Mouse (Mus musculus): ENCODE data around the gene Heyl. TPM values are rescaled to one million over a fixed set of nuclear protein-coding genes. Genes with fewer than 3 reads are reported as not detected.

Gene Heyl
- total RNA-seq, 2 experiments from 2014 or later, result 21.4 to 21.6 TPM

GRCm38 (mm10) chr4:123228270-123228669 is 5.1 kb upstream of the Heyl start:
- intact Hi-C loops (cut with DNase I), result no loop called here

DNA sequence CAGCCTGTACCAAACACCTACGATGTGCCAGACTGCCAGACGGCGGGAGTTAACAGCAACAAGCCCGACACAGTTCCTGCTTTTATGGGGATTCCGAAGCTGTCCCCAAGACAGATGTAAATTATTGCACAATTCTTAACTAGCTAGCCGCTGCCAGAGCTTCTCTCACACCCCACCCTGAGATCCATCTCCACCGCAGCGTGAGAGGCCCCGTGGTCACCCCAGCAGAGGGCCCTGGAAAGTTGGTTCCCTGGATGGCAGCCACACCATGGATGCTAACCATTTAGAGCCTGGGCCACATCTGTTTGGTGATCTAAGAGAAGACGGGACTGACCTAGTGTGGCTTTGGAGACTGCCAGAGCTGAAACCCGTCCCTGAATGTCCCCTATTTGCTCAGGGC is 4.2 kb upstream of the Heyl start:
- intact Hi-C loops (cut with DNase I), result no loop called here
- peak in 1 of 2 experiments; percentile 49 for DNase-seq

More at GRCm38 (mm10) chr4:123228270-123228669, 5.1 kb upstream of the Heyl start:
- DNase-seq, result peak; percentile 82 to 83

DNA sequence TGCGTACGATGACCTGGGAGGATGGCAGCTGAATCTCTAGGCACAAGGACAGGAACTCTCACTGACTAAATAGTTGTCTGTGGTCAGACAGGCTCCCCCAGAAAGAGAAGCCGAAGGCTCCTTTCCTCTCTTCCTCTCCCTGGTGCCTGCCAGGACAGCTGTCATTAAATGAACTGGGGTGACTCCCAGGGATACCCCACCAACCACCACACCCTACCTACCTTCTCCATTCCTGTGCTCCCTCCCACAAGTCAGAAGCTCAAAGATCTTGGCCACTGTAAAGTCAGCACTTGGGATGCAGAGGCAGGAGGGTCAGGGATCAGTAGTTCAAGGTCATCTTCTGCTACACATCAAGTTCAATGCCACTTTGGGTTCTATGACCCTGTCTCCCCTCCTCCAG is 515 bp upstream of the Heyl start:
- intact Hi-C loops (cut with DNase I), result no loop called here
- no peak for DNase-seq

GRCm38 (mm10) chr4:123235835-123236430 is 2.6 kb downstream of the Heyl start:
- DNase-seq, result no peak
- intact Hi-C loops (cut with DNase I), result no loop called here

- intact Hi-C loops (cut with DNase I), result no loop called here
- no peak for DNase-seq
Measured at GRCm38 (mm10) chr4:123236431-123237031, 3.2 kb downstream of the Heyl start.

- intact Hi-C loops (cut with DNase I), result no loop called here
- peak; percentile 55 to 65 for DNase-seq
Measured at GRCm38 (mm10) chr4:123237386-123238266, 4.3 kb downstream of the Heyl start.

GRCm38 (mm10) chr4:123239361-123240203 is 6.2 kb downstream of the Heyl start:
- intact Hi-C loops (cut with DNase I), result no loop called here
- peak; percentile 76 to 78 for DNase-seq

- intact Hi-C loops (cut with DNase I), result no loop called here
- DNase-seq, result no peak
Measured at GRCm38 (mm10) chr4:123246221-123246620, 12.9 kb downstream of the Heyl start.

DNA sequence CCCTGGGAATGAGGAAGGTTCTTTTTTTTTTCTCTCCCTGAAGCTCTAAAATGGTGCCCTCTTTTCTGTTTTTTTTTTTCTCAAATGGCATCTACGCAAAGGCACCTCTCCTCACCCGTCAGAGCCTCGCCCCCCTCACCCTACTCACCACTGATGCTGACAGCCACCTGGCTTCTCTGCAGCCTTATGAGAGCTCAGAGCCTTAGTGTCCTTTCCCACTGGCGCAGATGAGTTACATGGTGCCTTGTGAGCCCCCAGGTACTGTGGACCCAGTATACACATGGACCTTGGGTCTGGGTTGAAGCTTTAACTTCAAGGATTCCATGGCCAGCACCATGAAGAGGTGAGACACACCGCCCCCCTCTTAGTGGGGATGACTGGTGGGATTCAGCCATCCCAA is 13.3 kb downstream of the Heyl start:
- intact Hi-C loops (cut with DNase I), result no loop called here
- no peak for DNase-seq

DNA sequence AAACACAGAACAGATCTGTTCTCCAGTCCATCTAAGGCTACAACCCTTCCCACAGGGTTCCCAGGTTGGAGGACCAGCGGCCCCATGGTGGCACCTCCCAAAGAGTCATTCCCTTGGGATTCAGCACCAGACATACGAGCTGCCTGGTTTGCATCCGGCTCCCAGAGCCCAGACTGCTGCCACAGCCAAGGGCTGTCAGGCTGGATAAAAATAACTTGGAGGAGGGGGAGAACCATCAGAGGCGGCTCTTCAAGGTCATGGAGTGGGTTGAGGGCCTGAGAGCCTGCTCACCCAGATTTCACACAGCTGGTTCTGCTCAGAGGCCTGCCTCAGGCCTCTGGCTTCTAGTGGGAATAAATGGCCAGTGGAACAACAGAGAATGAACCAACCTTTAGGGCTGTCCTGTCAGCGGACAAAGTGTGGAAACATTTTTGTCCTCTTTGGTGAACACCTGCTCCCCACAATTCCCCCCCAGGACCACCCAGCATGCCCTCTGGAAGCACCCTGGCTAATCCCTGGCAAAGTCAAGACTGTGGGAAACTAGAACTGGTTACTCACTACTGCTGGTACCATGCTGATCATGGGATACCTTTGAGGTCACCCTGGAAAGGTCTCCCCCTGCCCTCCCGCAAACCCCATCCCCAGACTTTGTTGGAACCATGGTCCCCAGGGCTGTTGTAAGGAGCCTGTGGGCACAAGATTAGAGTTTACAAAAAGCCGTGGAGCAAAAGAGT is 14.0 kb downstream of the Heyl start:
- peak; percentile 58 to 67 for DNase-seq
- intact Hi-C loops (cut with DNase I), result no loop called here

DNA sequence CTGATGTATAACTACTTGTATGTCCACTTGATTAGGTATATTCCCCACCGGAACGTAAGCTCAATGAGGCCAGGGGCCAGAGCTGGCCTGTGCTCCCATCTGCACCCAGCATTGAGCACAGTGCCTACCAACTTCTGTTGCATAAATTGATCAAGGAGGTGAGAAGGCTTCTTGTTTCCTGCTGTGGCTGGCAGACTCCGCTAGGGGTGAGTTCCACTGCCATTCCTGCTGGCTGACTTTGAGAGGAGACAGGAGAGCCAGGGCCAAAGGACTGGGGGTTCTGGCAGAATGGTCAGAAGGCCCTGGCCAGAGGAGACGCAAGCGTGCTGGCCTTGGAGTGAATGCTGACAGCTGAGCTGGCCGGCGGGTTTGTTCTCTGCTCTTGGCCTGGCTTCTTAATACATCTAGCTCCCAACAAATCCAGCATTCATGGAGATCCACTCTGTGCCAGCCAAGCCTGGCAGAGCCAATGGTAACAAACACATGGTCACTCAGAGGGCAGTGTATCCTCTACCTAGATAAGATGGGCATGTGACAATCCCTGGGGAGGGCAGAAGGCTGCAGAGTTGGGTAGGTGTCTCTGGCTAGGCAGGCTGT is 15.7 kb downstream of the Heyl start:
- peak; percentile 77 to 85 for DNase-seq
- intact Hi-C loops (cut with DNase I), result no loop called here

GRCm38 (mm10) chr4:123252214-123252613 is 18.9 kb downstream of the Heyl start:
- intact Hi-C loops (cut with DNase I), result no loop called here

GRCm38 (mm10) chr4:123254617-123255016 is 21.3 kb downstream of the Heyl start:
- no peak for DNase-seq
- intact Hi-C loops (cut with DNase I), result loop anchor here (1.0 to 2.0 kb wide), 2 partner anchors 35 to 98 kb away; no protein-coding TSS in a partner anchor

More at GRCm38 (mm10) chr4:123252214-123252613, 18.9 kb downstream of the Heyl start:
- no peak for DNase-seq

DNA sequence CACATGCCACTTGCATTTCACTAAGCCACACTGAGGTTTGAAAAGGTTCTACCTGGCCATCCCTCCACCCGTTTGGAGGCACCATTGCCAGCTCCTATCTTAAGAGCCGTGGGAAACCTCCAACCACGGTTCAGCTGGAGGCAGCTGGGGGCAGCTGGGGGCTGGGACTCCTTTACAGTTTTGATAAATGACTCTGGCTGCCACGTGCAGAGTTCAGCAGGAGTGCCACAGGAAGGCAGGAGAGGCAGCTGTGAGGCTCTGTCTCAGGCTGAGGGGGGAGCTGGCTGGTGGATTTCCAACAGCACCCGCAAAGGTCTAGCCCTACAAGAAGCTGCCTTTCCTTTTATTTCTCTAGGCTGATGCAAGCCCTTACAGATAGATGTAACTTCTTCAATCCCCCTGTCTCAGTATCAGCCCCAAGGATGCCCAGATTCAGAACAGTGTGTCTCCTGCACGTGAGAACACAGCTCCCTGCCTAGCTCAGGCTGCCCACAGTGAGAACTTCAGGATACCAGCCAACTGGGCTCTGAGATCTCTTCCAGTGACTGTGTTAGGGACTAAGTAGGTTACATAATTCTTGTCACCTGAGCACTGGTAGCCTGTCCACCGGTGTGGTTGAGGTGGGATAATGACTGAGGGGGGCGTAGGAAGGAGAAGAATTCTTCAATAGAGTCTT is 26.9 kb downstream of the Heyl start:
- DNase-seq, result no peak

DNA sequence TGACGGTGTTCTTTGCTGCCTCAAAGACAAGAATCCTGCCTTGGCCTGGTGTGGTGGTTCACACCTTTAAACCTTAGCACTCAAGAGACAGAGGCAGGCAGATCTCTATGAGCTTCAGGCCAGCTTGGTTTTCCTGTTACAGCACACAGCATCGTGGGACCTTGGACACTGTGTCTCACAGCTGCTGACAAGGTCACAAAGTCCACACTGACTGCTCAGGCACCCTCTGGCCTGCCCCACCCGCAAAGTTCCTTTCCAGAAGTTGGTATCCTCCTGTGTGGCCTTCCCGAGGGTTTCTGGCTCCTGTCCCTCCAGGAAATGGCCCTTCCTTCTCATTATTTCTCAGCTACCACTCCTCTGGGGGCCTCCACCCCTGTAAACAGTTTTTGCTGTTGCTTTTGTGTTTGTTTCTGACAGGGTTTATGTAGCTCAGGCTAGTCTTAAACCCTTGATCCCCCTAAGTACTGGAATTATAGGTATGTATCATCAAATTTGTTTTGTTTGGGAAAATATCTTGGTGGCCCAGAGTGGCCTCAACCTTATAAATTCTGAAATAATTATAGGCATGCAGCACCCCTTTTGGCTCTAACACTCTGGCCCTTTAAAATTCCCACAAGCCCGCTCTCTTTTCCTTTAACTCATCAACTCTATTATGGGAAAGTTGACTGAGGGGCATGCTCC is 28.5 kb downstream of the Heyl start, which contains the start of gene Pabpc4:
Pabpc4 (plus strand) TSS at position 631 of the 681 bp plus-strand sequence.
- DNase-seq, result no peak
- intact Hi-C loops (cut with DNase I), result no loop called here

More for the DNA sequence above, 26.9 kb downstream of the Heyl start:
- intact Hi-C loops (cut with DNase I), result no loop called here

DNA sequence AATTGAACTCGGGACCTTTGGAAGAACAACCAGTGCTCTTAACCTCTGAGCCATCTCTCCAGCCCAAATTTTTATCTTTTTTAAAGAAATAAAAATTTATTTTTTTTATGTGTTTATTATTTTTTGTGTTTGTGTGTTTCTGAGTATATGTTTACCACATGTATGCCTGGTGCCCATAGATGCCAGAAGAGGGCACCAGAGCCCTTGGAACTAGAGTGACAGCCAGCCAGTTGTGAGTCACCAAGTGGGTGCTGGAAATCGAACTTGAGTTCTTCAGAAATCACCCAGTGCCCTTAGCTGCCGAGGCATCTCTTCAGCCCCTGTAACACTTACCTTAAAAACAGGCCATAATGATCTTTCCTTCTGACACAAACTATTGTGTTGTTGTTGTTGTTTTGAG is 37.7 kb downstream of the Heyl start:
- intact Hi-C loops (cut with DNase I), result no loop called here
- no peak for DNase-seq

- intact Hi-C loops (cut with DNase I), result no loop called here
- DNase-seq, result no peak
Measured at GRCm38 (mm10) chr4:123280117-123280516, 46.8 kb downstream of the Heyl start.

GRCm38 (mm10) chr4:123282500-123282899 is 49.1 kb downstream of the Heyl start:
- intact Hi-C loops (cut with DNase I), result no loop called here
- peak; percentile 92 to 93 for DNase-seq

Measured in heart, postnatal 14 days (tissue).